Comparison of ENCODE assay signal across 24 mouse cellular contexts in genomic region chr6:119781109-119781508, GRCm38 (mm10).
"Had no signal": no experiment of that assay in that cellular context is flagged by ENCODE, and none has a peak within 500 bp of the region (broad histone marks: within the 10 kb centered on the region; RNA-seq: fewer than 3 reads in every experiment).

No protein-coding gene starts in this region.

- H3K36me3 ChIP-seq: heart, embryonic 15.5 days had no signal

- H3K27ac ChIP-seq: gastrocnemius, adult 2 months; heart, embryonic 10.5 days; heart, embryonic 13.5 days; heart, embryonic 15.5 days; hindbrain, embryonic 13.5 days; hindbrain, embryonic 15.5 days; hindbrain, postnatal 0 days; kidney, embryonic 15.5 days; kidney, postnatal 0 days; limb, embryonic 13.5 days; limb, embryonic 15.5 days; liver, embryonic 12.5 days; liver, embryonic 14.5 days had no signal

- H3K4me1 ChIP-seq: heart, embryonic 10.5 days; heart, embryonic 13.5 days; heart, embryonic 15.5 days; hindbrain, embryonic 13.5 days; hindbrain, embryonic 15.5 days; kidney, embryonic 15.5 days; limb, embryonic 13.5 days; limb, embryonic 15.5 days; liver, embryonic 12.5 days had no signal

- H3K27me3 ChIP-seq: heart, embryonic 13.5 days; heart, embryonic 15.5 days; hindbrain, embryonic 13.5 days; hindbrain, embryonic 15.5 days; kidney, embryonic 15.5 days; limb, embryonic 13.5 days; limb, embryonic 15.5 days; liver, embryonic 12.5 days had no signal

- H3K4me3 ChIP-seq: gastrocnemius, adult 2 months; heart, embryonic 10.5 days; heart, embryonic 13.5 days; heart, embryonic 15.5 days; hindbrain, embryonic 13.5 days; hindbrain, embryonic 15.5 days; kidney, embryonic 15.5 days; limb, embryonic 13.5 days; limb, embryonic 15.5 days; liver, embryonic 12.5 days had no signal

- H3K4me2 ChIP-seq: heart, embryonic 13.5 days; heart, embryonic 15.5 days; hindbrain, embryonic 13.5 days; hindbrain, embryonic 15.5 days; kidney, embryonic 15.5 days; limb, embryonic 13.5 days; limb, embryonic 15.5 days; liver, embryonic 12.5 days had no signal

- H3K9ac ChIP-seq: heart, embryonic 13.5 days; heart, embryonic 15.5 days; hindbrain, embryonic 13.5 days; hindbrain, embryonic 15.5 days; kidney, embryonic 15.5 days; limb, embryonic 13.5 days; limb, embryonic 15.5 days; liver, embryonic 12.5 days; liver, embryonic 14.5 days had no signal

- ATAC-seq: hindbrain, postnatal 0 days; liver, embryonic 12.5 days had no signal

- H3K9me3 ChIP-seq: heart, embryonic 10.5 days; heart, embryonic 13.5 days; heart, embryonic 15.5 days; hindbrain, embryonic 13.5 days; hindbrain, embryonic 15.5 days; kidney, embryonic 15.5 days; limb, embryonic 13.5 days; limb, embryonic 15.5 days; liver, embryonic 12.5 days had no signal

- DNase-seq: gastrocnemius, adult 2 months; gastrocnemius, postnatal 10 days; gastrocnemius, postnatal 25 days; heart, adult 18-20 months; heart, postnatal 14 days; heart, postnatal 36 days; kidney, adult 11 months; kidney, adult 2 months; kidney, adult 9 months; kidney, postnatal 14 days; kidney, postnatal 36 days; left cerebral cortex, postnatal 4 days had no signal
